Mouse (Mus musculus) liver, embryonic 14.5 days (tissue): ENCODE measurements at regions not wholly inside any gene's neighbourhood (a gene's known extent, or its start where the extent isn't known, plus 50 kb on each side); places are given as distances from the start of the nearest gene placed in this dataset.
A peak's percentile ranks its signal among the peaks of the same experiment; 100 is the strongest.

Experiments used
- ATAC-seq: fragments of 200-750 bp; cut with Nextera tagmentation; 2 replicates; pipeline ENCODE4 v1.8.0; 2017; ENCODE audit warnings: moderate number of reproducible peaks, mild to moderate bottlenecking, moderate library complexity; ENCODE audit not compliant: insufficient read depth
- DNase-seq, 3 experiments: peaks; one replicate each; pipeline ENCODE4 v3.0.0-alpha.2; 2012 to 2013; ENCODE audit warnings: low read depth in 3 of 3, low spot score in 3 of 3
- H3K27ac ChIP-seq: fragments of 300-500 bp; sonication (generic); 2 replicates; pipeline ENCODE4 v1.5.1; 2014; ENCODE audit warnings: moderate library complexity, mild to moderate bottlenecking, control low read depth, inconsistent platforms
- H3K27me3 ChIP-seq: fragments of 300-500 bp; sonication (generic); 2 replicates; pipeline ENCODE4 v1.6.1; 2014; ENCODE audit warnings: mild to moderate bottlenecking, low read length, moderate library complexity; ENCODE audit not compliant: control insufficient read depth, insufficient read depth
- H3K36me3 ChIP-seq: fragments of 300-500 bp; sonication (generic); replicated peaks from 2 replicates; pipeline ENCODE4 v1.6.1; 2014; ENCODE audit warnings: low read depth; ENCODE audit not compliant: control insufficient read depth, insufficient read depth
- H3K4me1 ChIP-seq, 2 experiments: fragments of 200-500 bp in 1 of 2; fragments of 300-500 bp in 1 of 2; sonication (generic) in 1 of 2; replicated peaks; 2 replicates each; pipeline ENCODE4 v1.6.1; 2012 to 2014; ENCODE audit warnings: antibody characterized with exemption in 1 of 2, inconsistent platforms in 1 of 2, low read length in 1 of 2; ENCODE audit not compliant: control insufficient read depth in 2 of 2, insufficient read depth in 2 of 2
- H3K4me2 ChIP-seq: fragments of 300-500 bp; sonication (generic); 2 replicates; pipeline ENCODE4 v1.6.1; 2014; ENCODE audit warnings: low read depth, mild to moderate bottlenecking, control low read depth, moderate library complexity
- H3K4me3 ChIP-seq, 2 experiments: fragments of 200-500 bp in 1 of 2; fragments of 300-500 bp in 1 of 2; sonication (generic) in 1 of 2; 2 replicates each; pipeline ENCODE4 v1.5.1; 2012 to 2014; ENCODE audit warnings: low read depth in 2 of 2, low read length in 2 of 2, mild to moderate bottlenecking in 2 of 2, control low read depth in 1 of 2, inconsistent platforms in 1 of 2, moderate library complexity in 1 of 2; ENCODE audit not compliant: insufficient read depth in 1 of 2
- H3K9ac ChIP-seq: fragments of 300-500 bp; sonication (generic); replicated peaks from 2 replicates; pipeline ENCODE4 v1.6.1; 2014; ENCODE audit warnings: mild to moderate bottlenecking, control low read depth, moderate library complexity
- H3K9me3 ChIP-seq: fragments of 300-500 bp; sonication (generic); 2 replicates; pipeline ENCODE4 v1.6.1; 2016; ENCODE audit warnings: low read length, mixed read lengths; ENCODE audit not compliant: control insufficient read depth
- CTCF ChIP-seq: IDR thresholded peaks from 2 replicates; pipeline ENCODE4 v1.5.1; 2016; ENCODE audit warnings: antibody characterized with exemption, low read depth, control low read depth
- EP300 ChIP-seq: IDR thresholded peaks from 2 replicates; pipeline ENCODE4 v1.6.1; 2016; ENCODE audit warnings: antibody characterized with exemption, low read depth
- WGBS: fragments of 180-500 bp; shearing (Covaris S2); extraction: QIAGEN DNeasy Blood & Tissue Kit; methylation state at CpG from one replicate; pipeline ENCODE4 v1.1.7; 2014; ENCODE audit not compliant: insufficient replicate concordance; 5-methylcytosine and 5-hydroxymethylcytosine counted together

- 62% methylated on average over 8 of the region's 8 CpGs for WGBS
Measured at GRCm38 (mm10) chr12:80017376-80017929, 95.4 kb downstream of the Zfp36l1 start.

DNA sequence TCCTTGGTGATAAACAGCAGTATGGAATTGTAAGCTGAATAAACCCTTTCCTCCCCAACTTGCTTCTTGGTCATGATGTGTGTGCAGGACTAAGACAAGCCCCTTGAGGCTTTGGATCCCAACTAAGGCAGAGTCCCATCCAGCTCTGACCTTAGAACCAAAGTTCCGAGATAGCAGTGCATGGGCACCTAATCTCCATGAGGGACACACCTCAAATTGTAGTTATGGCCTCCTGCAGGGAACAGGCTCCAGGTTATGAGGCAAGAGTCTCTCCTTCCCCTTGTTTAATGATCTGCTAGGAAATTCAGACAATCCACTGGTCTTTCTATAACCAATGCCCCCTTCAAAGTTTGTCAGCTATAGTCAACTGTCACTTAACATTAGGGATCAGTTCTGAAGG is 96.9 kb downstream of the Zfp36l1 start:
- TF ChIP-seq EP300: no peak
- TF ChIP-seq CTCF: no peak
- Histone ChIP-seq H3K27me3 (no peaks in the 10 kb centered on the region), H3K4me1 (peaks cover 0 to 11% of the 10 kb centered on the region in 2 experiments; a peak in 3 of 4 replicates), H3K9me3 (no peaks in the 10 kb centered on the region), H3K4me2 (no peak overlapping the region), H3K4me3 (no peak overlapping the region), H3K9ac (no peak overlapping the region), H3K27ac (no peak overlapping the region), H3K36me3 (no peaks in the 10 kb centered on the region)
- ATAC-seq: no peak
- WGBS: 54% methylated on average over 1 of the region's 1 CpGs
- no peak for DNase-seq

More at GRCm38 (mm10) chr12:80017376-80017929, 95.4 kb downstream of the Zfp36l1 start:
- Histone ChIP-seq H3K4me1 (peaks cover 0 to 12% of the 10 kb centered on the region in 2 experiments; a peak in 3 of 4 replicates), H3K4me2 (no peak overlapping the region), H3K36me3 (no peaks in the 10 kb centered on the region), H3K27ac (no peak overlapping the region), H3K9me3 (no peaks in the 10 kb centered on the region), H3K27me3 (no peaks in the 10 kb centered on the region; the same call in 1 of the 2 replicates), H3K9ac (no peak overlapping the region), H3K4me3 (no peak overlapping the region)
- TF ChIP-seq CTCF: no peak
- no peak for TF ChIP-seq EP300
- DNase-seq (no peak), ATAC-seq (no peak)

GRCm38 (mm10) chr12:80014598-80014983 is 98.2 kb downstream of the Zfp36l1 start:
- WGBS: 33% methylated on average over 7 of the region's 7 CpGs
- H3K36me3 ChIP-seq: no peaks in the 10 kb centered on the region
- ATAC-seq (no peak), DNase-seq (no peak)
- H3K4me3 ChIP-seq: 0 out of 4 replicates have a peak overlapping the region, but pooled peaks of 1 of the 2 experiments have one; percentile 8
- H3K9me3 ChIP-seq: no peaks in the 10 kb centered on the region
- H3K27me3 ChIP-seq: no peaks in the 10 kb centered on the region
- H3K4me2 ChIP-seq: peak overlapping the region; percentile 50
- no peak overlapping the region for H3K27ac ChIP-seq
- H3K4me1 ChIP-seq: peaks cover 0 to 11% of the 10 kb centered on the region in 2 experiments; a peak in 3 of 4 replicates
- TF ChIP-seq EP300: no peak
- no peak for TF ChIP-seq CTCF
- no peak overlapping the region for H3K9ac ChIP-seq

DNA sequence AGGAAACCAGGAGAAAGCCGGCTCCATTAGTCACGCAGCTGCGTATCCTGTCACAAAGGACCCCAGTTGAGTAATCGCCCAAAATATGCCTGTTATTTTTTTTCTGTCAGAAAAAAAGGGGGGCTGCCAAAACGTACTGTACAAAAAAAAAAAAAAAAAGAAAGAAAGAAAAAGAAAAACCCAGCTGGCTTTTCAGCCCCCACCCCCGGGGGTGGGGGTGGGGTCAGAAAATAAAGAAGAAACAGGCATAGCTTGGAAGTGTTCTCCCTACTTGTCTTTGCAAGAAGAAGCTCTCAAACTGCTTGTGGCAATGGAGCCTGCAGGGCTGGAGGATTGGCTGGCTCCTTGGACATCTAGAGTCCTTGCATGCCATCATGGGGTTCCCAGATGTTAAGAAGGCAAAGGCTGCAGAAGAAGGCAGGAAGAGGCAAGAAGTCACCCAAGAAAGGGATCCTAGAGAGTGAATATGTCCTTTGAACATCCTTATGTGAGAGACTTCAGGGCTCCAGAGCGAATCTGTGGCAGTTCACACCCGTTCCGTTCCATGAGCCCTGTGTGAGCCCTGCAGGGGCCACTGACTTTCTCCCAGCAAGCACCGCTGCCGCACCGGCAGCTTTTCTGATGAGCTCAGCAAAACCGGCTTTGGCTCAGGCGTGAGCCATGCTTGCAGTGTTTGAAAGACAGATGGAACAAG is 98.8 kb downstream of the Zfp36l1 start:
- Histone ChIP-seq H3K4me3 (0 out of 4 replicates have a peak overlapping the region, but pooled peaks of 1 of the 2 experiments have one; percentile 8), H3K27me3 (no peaks in the 10 kb centered on the region), H3K9me3 (no peaks in the 10 kb centered on the region), H3K4me1 (peaks cover 0 to 11% of the 10 kb centered on the region in 2 experiments; a peak in 3 of 4 replicates), H3K36me3 (no peaks in the 10 kb centered on the region), H3K27ac (no peak overlapping the region), H3K4me2 (peak overlapping the region; percentile 50), H3K9ac (no peak overlapping the region)
- DNase-seq (peak in 1 of 3 experiments; percentile 33), ATAC-seq (peak; percentile 69; the same call in 1 of the 2 replicates)
- WGBS: 19% methylated on average over 14 of the region's 14 CpGs
- TF ChIP-seq CTCF: no peak
- no peak for TF ChIP-seq EP300

DNA sequence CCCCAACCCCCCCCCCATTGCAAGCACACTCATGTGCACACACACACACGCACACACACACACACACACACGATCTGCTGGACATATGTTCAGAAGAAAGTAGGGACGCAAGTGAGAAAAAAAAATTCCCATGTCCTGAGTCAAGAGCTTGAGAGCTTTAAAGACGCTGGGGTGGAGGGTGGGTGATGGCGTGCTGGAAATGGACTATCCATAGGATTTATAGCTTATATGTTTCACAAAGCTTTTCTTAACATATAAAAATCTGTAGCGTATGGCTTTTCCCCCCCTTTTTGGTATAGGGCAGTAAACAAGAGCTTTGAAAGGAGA is 99.3 kb downstream of the Zfp36l1 start:
- TF ChIP-seq EP300 (no peak), CTCF (no peak)
- ATAC-seq (no peak), DNase-seq (no peak)
- Histone ChIP-seq H3K27me3 (no peaks in the 10 kb centered on the region), H3K36me3 (no peaks in the 10 kb centered on the region), H3K4me2 (no peak overlapping the region), H3K9me3 (no peaks in the 10 kb centered on the region), H3K4me1 (peaks cover 0 to 11% of the 10 kb centered on the region in 2 experiments; a peak in 3 of 4 replicates), H3K4me3 (no peak overlapping the region), H3K9ac (no peak overlapping the region), H3K27ac (no peak overlapping the region)
- 49% methylated on average over 6 of the region's 6 CpGs for WGBS
